Mouse (Mus musculus) kidney, adult 2 months (tissue): Measurements from ENCODE around the gene Nat8f1. TPM values are rescaled to one million over a fixed set of nuclear protein-coding genes. Genes with fewer than 3 reads are reported as not detected.

Experiments used
- DNase-seq: peaks from one replicate; pipeline ENCODE4 v3.0.0; 2021
- H3K27ac ChIP-seq: fragments of 200-500 bp; 2 replicates; pipeline ENCODE4 v1.5.1; 2012; ENCODE audit warnings: low read depth, low read length, control low read depth, inconsistent platforms; ENCODE audit not compliant: insufficient read depth
- H3K27me3 ChIP-seq: fragments of 200-500 bp; replicated peaks from 2 replicates; pipeline ENCODE4 v1.6.1; 2012; ENCODE audit warnings: mild to moderate bottlenecking, moderate library complexity, low read length, inconsistent platforms; ENCODE audit not compliant: control insufficient read depth, insufficient read depth
- H3K36me3 ChIP-seq: fragments of 200-500 bp; 2 replicates; pipeline ENCODE4 v1.6.1; 2012; ENCODE audit warnings: mild to moderate bottlenecking, moderate library complexity, low read length, inconsistent platforms; ENCODE audit not compliant: control insufficient read depth, insufficient read depth
- H3K4me1 ChIP-seq: fragments of 200-500 bp; 2 replicates; pipeline ENCODE4 v1.6.1; 2011; ENCODE audit warnings: low read length; ENCODE audit not compliant: control insufficient read depth, insufficient read depth
- H3K4me3 ChIP-seq: fragments of 200-500 bp; 2 replicates; pipeline ENCODE4 v1.5.1; 2011; ENCODE audit warnings: mild to moderate bottlenecking, low read depth, low read length, control low read depth; ENCODE audit not compliant: insufficient read depth
- CTCF ChIP-seq: fragments of 200-500 bp; conservative IDR thresholded peaks from 2 replicates; pipeline ENCODE4 v1.5.1; 2011; ENCODE audit warnings: low read depth, mild to moderate bottlenecking, control low read depth, low read length, moderate library complexity, mixed read lengths; ENCODE audit not compliant: insufficient read depth, insufficient read length
- POLR2A ChIP-seq: fragments of 200-500 bp; IDR thresholded peaks from one replicate; pipeline ENCODE4 v1.6.1; 2011; ENCODE audit warnings: low read depth, low read length, control low read depth
- WGBS: fragments of 180-500 bp; shearing (Covaris S2); methylation state at CpG from one replicate; pipeline ENCODE4 v1.1.7; 2018; 5-methylcytosine and 5-hydroxymethylcytosine counted together
- polyA plus RNA-seq: library from polyadenylated mRNA; depleted of rRNA; stranded (reverse); fragments of >200 nt; gene quantifications from 2 replicates; pipeline ENCODE4 v1.2.3, GENCODE M21; 2012; rRNA removed

Gene Nat8f1
- polyA plus RNA-seq, 1 experiment: 975 TPM

DNA sequence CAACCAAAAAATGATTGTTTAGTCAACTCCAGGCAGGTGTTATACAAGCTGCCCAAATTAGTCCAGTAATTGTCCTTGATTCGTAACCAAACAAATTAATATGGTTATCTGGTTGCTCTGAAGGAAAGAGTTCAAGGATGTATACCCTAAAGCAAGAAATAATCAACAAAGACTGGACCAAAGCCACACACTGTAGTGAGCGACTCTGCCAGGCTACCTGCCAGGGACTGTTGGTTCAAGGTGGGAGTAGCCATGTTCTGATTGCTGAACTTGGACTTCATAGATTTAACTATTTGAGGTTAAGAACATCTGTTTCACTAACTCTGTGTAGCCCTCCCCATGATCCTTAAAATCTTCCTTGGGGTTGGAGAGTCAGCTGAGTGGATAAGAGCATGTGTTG is 52.4 kb downstream of the Nat8f1 start:
- 54% methylated on average over 2 of the region's 2 CpGs for WGBS
- H3K27me3 ChIP-seq: no peaks in the 10 kb centered on the region
- TF ChIP-seq CTCF (no peak), POLR2A (no peak)
- no peak overlapping the region for H3K4me3 ChIP-seq
- no peak overlapping the region for H3K27ac ChIP-seq
- no peak for DNase-seq
- H3K4me1 ChIP-seq: peaks cover 11% of the 10 kb centered on the region
- H3K36me3 ChIP-seq: no peaks in the 10 kb centered on the region

DNA sequence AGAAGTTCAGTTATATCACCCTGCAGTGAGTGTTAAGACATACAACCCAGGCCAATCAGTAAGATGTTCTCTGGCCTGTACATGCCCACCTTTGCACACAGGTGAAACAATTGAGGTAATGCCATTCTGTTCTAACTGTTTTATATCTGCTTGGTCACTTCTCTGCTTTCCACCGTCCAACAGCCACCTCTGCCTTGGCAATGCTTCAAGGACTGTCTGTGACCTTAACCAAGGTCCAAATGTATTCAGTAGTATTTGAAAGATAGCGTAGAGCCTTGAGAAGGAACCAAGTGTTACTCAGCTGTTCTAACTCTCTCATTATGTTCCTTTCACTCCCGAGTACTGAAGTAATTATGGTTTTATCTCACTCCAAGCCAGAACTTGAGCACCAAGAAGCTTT is 52.9 kb downstream of the Nat8f1 start:
- H3K27me3 ChIP-seq: no peaks in the 10 kb centered on the region

GRCm38 (mm10) chr6:85861247-85861646 is 54.2 kb downstream of the Nat8f1 start:
- H3K4me1 ChIP-seq: peaks cover 8% of the 10 kb centered on the region; the same call in 1 of the 2 replicates
- no peaks in the 10 kb centered on the region for H3K36me3 ChIP-seq
- WGBS: 82% methylated on average over 3 of the region's 3 CpGs
- no peak overlapping the region for H3K4me3 ChIP-seq
- peak; percentile 47 for DNase-seq
- H3K27me3 ChIP-seq: no peaks in the 10 kb centered on the region
- TF ChIP-seq CTCF (no peak), POLR2A (no peak)
- no peak overlapping the region for H3K27ac ChIP-seq

More for the DNA sequence above, 52.9 kb downstream of the Nat8f1 start:
- H3K27ac ChIP-seq: no peak overlapping the region
- no peak for TF ChIP-seq POLR2A
- TF ChIP-seq CTCF: no peak
- H3K36me3 ChIP-seq: no peaks in the 10 kb centered on the region
- no peak overlapping the region for H3K4me3 ChIP-seq
- peaks cover 8% of the 10 kb centered on the region; the same call in 1 of the 2 replicates for H3K4me1 ChIP-seq
- WGBS: 27% methylated on average over 3 of the region's 3 CpGs
- DNase-seq: peak; percentile 81

Other genes with a start within 250 kb of the Nat8f1 start
- gene Nat8f7, start 202.5 kb downstream of the Nat8f1 start, polyA plus RNA-seq: 228 and 241 TPM in 2 replicates
- 43.5 and 54.4 TPM in 2 replicates for gene Nat8f3, start 149.9 kb downstream of the Nat8f1 start, polyA plus RNA-seq
- 214 and 260 TPM in 2 replicates for gene Nat8f6, start 94.7 kb downstream of the Nat8f1 start, polyA plus RNA-seq
- gene Nat8f5, start 94.7 kb downstream of the Nat8f1 start, polyA plus RNA-seq: 29.0 and 32.2 TPM in 2 replicates
- gene Nat8, start 83.6 kb downstream of the Nat8f1 start, polyA plus RNA-seq: 235 and 248 TPM in 2 replicates
- gene Nat8f2, start 46.5 kb downstream of the Nat8f1 start, polyA plus RNA-seq: 4.8 and 5.7 TPM in 2 replicates
- 5.2 and 5.7 TPM in 2 replicates for gene Nat8f4, start 10.8 kb downstream of the Nat8f1 start, polyA plus RNA-seq
- gene Tprkb, start 3.8 kb downstream of the Nat8f1 start, polyA plus RNA-seq: 140 and 151 TPM in 2 replicates
- gene Dusp11, start 46.0 kb upstream of the Nat8f1 start, polyA plus RNA-seq: 35.0 and 36.6 TPM in 2 replicates
- gene Figla, start 100.5 kb upstream of the Nat8f1 start, polyA plus RNA-seq: not detected in 2 replicates
- 1.1 and 1.5 TPM in 2 replicates for gene Add2, start 113.0 kb upstream of the Nat8f1 start, polyA plus RNA-seq